11 mouse cellular contexts compared by ENCODE assay signal in the genomic region with DNA sequence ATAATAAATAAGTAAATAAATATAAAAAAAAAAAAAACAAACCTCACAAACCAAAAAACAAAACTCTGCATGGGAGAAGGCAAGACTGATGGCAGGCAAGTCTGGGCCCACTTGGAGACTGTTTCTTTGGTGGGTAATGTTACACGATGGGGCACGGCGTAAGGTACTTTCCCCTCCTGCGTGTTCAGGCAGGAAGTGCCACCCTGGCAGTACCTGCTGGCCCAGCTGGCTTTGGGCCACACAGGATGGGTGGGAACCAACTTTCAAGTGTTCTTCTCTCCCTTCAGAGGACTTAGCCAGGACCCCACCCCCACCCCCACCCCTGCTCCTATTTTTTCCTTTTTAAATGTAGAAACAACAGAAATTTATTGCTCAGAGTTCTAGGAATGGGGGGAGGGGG. TPM values are rescaled to one million over a fixed set of nuclear protein-coding genes. Genes with fewer than 3 reads are reported as not detected.
A peak's percentile ranks its signal among the peaks of the same experiment; 100 is the strongest.
DNase-seq lines count a peak whose midpoint lies in the region; ATAC-seq and TF ChIP-seq lines count a peak whose summit lies in the region.
"Had no signal": no experiment of that assay in that cellular context is flagged by ENCODE, and none has a peak within 500 bp of the region (broad histone marks: within the 10 kb centered on the region; RNA-seq: fewer than 3 reads in every experiment).

No protein-coding gene starts in this region.

- peak; percentile 71 for ATAC-seq in activated CD4-positive, CD25-positive, alpha-beta regulatory T cell, adult 4 months

- TF ChIP-seq POLR2A in thymus, adult 2 months (IDR thresholded peaks at IDR 0.05; ENCODE audit: control insufficient read depth, extremely low read depth, insufficient read depth, low read length, poor library complexity): no peak

- peak overlapping the region; percentile 76; the same call in 1 of the 2 replicates for H3K27ac ChIP-seq in thymus, adult 2 months (ENCODE audit: control insufficient read depth, insufficient read depth, low read length)
- H3K27ac ChIP-seq in hindbrain, embryonic 10.5 days: no peak overlapping the region
- H3K27ac ChIP-seq: limb, embryonic 15.5 days had no signal

- no peak for TF ChIP-seq CTCF in thymus, adult 2 months (IDR thresholded peaks at IDR 0.05; ENCODE audit: borderline replicate concordance, control insufficient read depth, extremely low read depth, insufficient read depth, low read length, poor library complexity)

- peaks cover 3% of the 10 kb centered on the region for H3K36me3 ChIP-seq in thymus, adult 2 months (ENCODE audit: control insufficient read depth, insufficient read depth, low read length)
- H3K36me3 ChIP-seq in hindbrain, embryonic 10.5 days: no peaks in the 10 kb centered on the region
- H3K36me3 ChIP-seq: limb, embryonic 15.5 days had no signal

- no peaks in the 10 kb centered on the region for H3K9me3 ChIP-seq in hindbrain, embryonic 10.5 days
- H3K9me3 ChIP-seq: limb, embryonic 15.5 days had no signal

- no peak overlapping the region for H3K4me3 ChIP-seq in thymus, adult 2 months (ENCODE audit: control insufficient read depth, insufficient read depth, low read length)
- H3K4me3 ChIP-seq in hindbrain, embryonic 10.5 days: no peak overlapping the region
- H3K4me3 ChIP-seq: limb, embryonic 15.5 days had no signal

- peak; percentile 59 for DNase-seq in kidney, postnatal 14 days
- no peak for DNase-seq in kidney, adult 9 months
- peak; percentile 78 for DNase-seq in lung, postnatal 10 days
- DNase-seq in thymus, adult 2 months: peak; percentile 62
- DNase-seq in cerebellum, adult 18-20 months: no peak
- no peak for DNase-seq in hindbrain, embryonic 10.5 days (ENCODE audit: low spot score)
- DNase-seq: adrenal gland, postnatal 10 days; cerebellum, adult 9-10 months; heart, postnatal 4 days had no signal

- H3K27me3 ChIP-seq in thymus, adult 2 months (ENCODE audit: control insufficient read depth, insufficient read depth, low read length): no peaks in the 10 kb centered on the region
- H3K27me3 ChIP-seq in hindbrain, embryonic 10.5 days (ENCODE audit: insufficient read depth, poor library complexity, severe bottlenecking): no peaks in the 10 kb centered on the region
- H3K27me3 ChIP-seq: limb, embryonic 15.5 days had no signal

- 10% methylated on average over 4 of the region's 4 CpGs for WGBS in thymus, adult 2 months
- 94% methylated on average over 4 of the region's 4 CpGs for WGBS in hindbrain, embryonic 10.5 days

- peaks cover 80% of the 10 kb centered on the region for H3K4me1 ChIP-seq in thymus, adult 2 months (replicated peaks; ENCODE audit: control insufficient read depth, insufficient read depth, low read length)
- peaks cover 53% of the 10 kb centered on the region for H3K4me1 ChIP-seq in hindbrain, embryonic 10.5 days (replicated peaks)

RNA-seq across cellular contexts. Expression of gene Tex2, which starts 52.1 kb away (rescaled TPM):
- 10 to 100 TPM; 25.6 to 32.9 TPM for polyA plus RNA-seq in activated CD4-positive, CD25-positive, alpha-beta regulatory T cell, adult 4 months (2017; shearing (Covaris generic))
- polyA plus RNA-seq in thymus, adult 2 months (2012; rRNA removed): 13.2 and 13.7 TPM in 2 replicates
- polyA plus RNA-seq in hindbrain, embryonic 10.5 days (2016; fragmentation: Nextera tagmentation; extraction: Ambion mirVana): 6.9 and 7.9 TPM in 2 replicates

Comparison
In these comparisons a context has a peak if more than half of its experiments do, and no peak if none do; other contexts are left out.
1. DNase-seq: peak in kidney, postnatal 14 days (single experiment), lung, postnatal 10 days (single experiment) and thymus, adult 2 months (single experiment); none in kidney, adult 9 months (single experiment), cerebellum, adult 18-20 months (0 of 2) and hindbrain, embryonic 10.5 days (single experiment).